Mouse (Mus musculus) layer of hippocampus, adult 9-11 months (tissue): ENCODE measurements at regions not wholly inside any gene's neighbourhood (a gene's known extent, or its start where the extent isn't known, plus 50 kb on each side); places are given as distances from the start of the nearest gene placed in this dataset.
A peak's percentile ranks its signal among the peaks of the same experiment; 100 is the strongest.

Source experiments
- DNase-seq: peaks from one replicate; pipeline ENCODE4 v3.0.0; 2022

DNA sequence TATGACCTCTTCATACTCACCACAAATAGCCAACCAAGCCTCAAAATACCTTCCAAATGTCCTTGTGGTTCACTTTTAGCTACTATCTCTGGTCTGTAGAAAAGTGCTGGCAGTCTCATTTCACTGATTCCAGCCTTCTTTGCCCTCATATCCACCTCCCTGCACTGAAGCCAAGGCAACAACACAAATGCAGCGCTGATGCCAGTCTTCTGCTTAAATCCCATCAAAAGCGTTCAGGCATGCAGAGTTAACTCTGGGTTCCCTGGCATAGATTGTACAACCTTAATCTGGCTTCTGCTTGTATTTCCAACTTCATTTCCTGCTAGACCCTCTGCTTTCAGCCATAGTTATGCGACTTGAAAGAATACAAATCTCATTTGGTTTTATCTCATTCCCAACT, 362.9 kb upstream of the Fam49a start:
- no peak for DNase-seq

DNA sequence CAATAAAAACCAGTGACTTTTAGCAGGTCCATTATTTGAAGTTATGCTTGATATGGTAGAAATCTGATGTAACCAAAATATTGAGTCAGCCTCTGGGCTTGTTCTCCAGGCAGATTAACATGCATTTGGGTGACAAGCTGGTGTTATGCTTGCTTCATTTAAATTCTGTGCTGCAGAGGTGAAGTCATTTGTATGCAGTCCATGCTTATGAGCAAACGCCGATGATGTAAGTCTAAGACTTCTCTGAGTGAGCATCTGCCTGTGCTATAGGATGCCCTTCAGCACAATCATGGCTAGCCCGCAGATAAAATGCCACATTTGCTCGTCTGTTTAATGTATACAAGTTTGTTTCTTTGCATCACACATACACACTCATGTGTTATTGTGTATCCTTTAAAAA, 355.4 kb upstream of the Fam49a start:
- DNase-seq = peak; percentile 7
